Mouse (Mus musculus) adrenal gland, adult 8-10 months (tissue): Measurements from ENCODE around the gene Gm17359. TPM values are rescaled to one million over a fixed set of nuclear protein-coding genes. Genes with fewer than 3 reads are reported as not detected.

Experiments
- DNase-seq: peaks from one replicate; pipeline ENCODE4 v3.0.0; 2022
- total RNA-seq, 4 experiments: library from RNA; stranded (reverse); gene quantifications; 2 replicates each; pipeline ENCODE4 v1.2.4; 2022

Gene Gm17359
- total RNA-seq, 4 experiments from 2014 or later: not detected

GRCm38 (mm10) chr3:79358721-79359120, 22.3 kb downstream of the Gm17359 start:
- DNase-seq: no peak

GRCm38 (mm10) chr3:79360317-79361101, 24.0 kb downstream of the Gm17359 start:
- no peak for DNase-seq

- no peak for DNase-seq
Measured at GRCm38 (mm10) chr3:79366098-79366497, 29.6 kb downstream of the Gm17359 start.

- DNase-seq: no peak
Measured at GRCm38 (mm10) chr3:79368306-79368705, 31.8 kb downstream of the Gm17359 start.

GRCm38 (mm10) chr3:79370385-79370929, 34.0 kb downstream of the Gm17359 start:
- no peak for DNase-seq

- no peak for DNase-seq
Measured at GRCm38 (mm10) chr3:79371506-79372195, 35.2 kb downstream of the Gm17359 start.

GRCm38 (mm10) chr3:79373930-79374329, 37.5 kb downstream of the Gm17359 start:
- no peak for DNase-seq

GRCm38 (mm10) chr3:79378086-79378485, 41.6 kb downstream of the Gm17359 start:
- no peak for DNase-seq

- DNase-seq: no peak
Measured at GRCm38 (mm10) chr3:79379255-79379836, 42.9 kb downstream of the Gm17359 start.

GRCm38 (mm10) chr3:79379873-79380595, 43.6 kb downstream of the Gm17359 start:
- no peak for DNase-seq

- DNase-seq: no peak
Measured at GRCm38 (mm10) chr3:79381398-79381797, 44.9 kb downstream of the Gm17359 start.

GRCm38 (mm10) chr3:79385434-79386029, 49.1 kb downstream of the Gm17359 start:
- DNase-seq: no peak

- no peak for DNase-seq
Measured at GRCm38 (mm10) chr3:79389081-79389480, 52.6 kb downstream of the Gm17359 start.

- DNase-seq: no peak
Measured at GRCm38 (mm10) chr3:79400552-79400951, 64.1 kb downstream of the Gm17359 start.

- no peak for DNase-seq
Measured at GRCm38 (mm10) chr3:79402056-79402455, 65.6 kb downstream of the Gm17359 start.

- DNase-seq: no peak
Measured at GRCm38 (mm10) chr3:79408546-79408945, 72.1 kb downstream of the Gm17359 start.

- DNase-seq: no peak
Measured at GRCm38 (mm10) chr3:79409927-79410628, 73.6 kb downstream of the Gm17359 start.

GRCm38 (mm10) chr3:79410629-79410995, 74.2 kb downstream of the Gm17359 start:
- no peak for DNase-seq

- DNase-seq: no peak
Measured at GRCm38 (mm10) chr3:79411666-79412065, 75.2 kb downstream of the Gm17359 start.

GRCm38 (mm10) chr3:79413492-79413891, 77.0 kb downstream of the Gm17359 start:
- no peak for DNase-seq

- no peak for DNase-seq
Measured at GRCm38 (mm10) chr3:79415081-79415480, 78.6 kb downstream of the Gm17359 start.

GRCm38 (mm10) chr3:79415929-79416328, 79.5 kb downstream of the Gm17359 start:
- no peak for DNase-seq
